Mouse (Mus musculus) liver, embryonic 13.5 days (tissue): ENCODE data around the gene Fmo3. TPM values are rescaled to one million over a fixed set of nuclear protein-coding genes. Genes with fewer than 3 reads are reported as not detected.

Source experiments
- ATAC-seq: fragments of 200-750 bp; cut with Nextera tagmentation; 2 replicates; pipeline ENCODE4 v1.8.0; 2017; ENCODE audit warnings: low read depth, mild to moderate bottlenecking, moderate number of reproducible peaks, moderate library complexity
- DNase-seq: peaks from one replicate; pipeline ENCODE4 v3.0.0; 2022
- H3K27ac ChIP-seq: fragments of 300-500 bp; sonication (generic); 2 replicates; pipeline ENCODE4 v1.5.1; 2015; ENCODE audit warnings: moderate library complexity, mild to moderate bottlenecking, inconsistent platforms
- H3K27me3 ChIP-seq: fragments of 300-500 bp; sonication (generic); 2 replicates; pipeline ENCODE4 v1.6.1; 2015; ENCODE audit warnings: mild to moderate bottlenecking, inconsistent platforms
- H3K36me3 ChIP-seq: fragments of 300-500 bp; sonication (generic); 2 replicates; pipeline ENCODE4 v1.6.1; 2015; ENCODE audit warnings: mild to moderate bottlenecking, inconsistent platforms
- H3K4me1 ChIP-seq: fragments of 300-500 bp; sonication (generic); replicated peaks from 2 replicates; pipeline ENCODE4 v1.6.1; 2015; ENCODE audit warnings: inconsistent platforms
- H3K4me2 ChIP-seq: fragments of 300-500 bp; sonication (generic); 2 replicates; pipeline ENCODE4 v1.6.1; 2015; ENCODE audit warnings: inconsistent platforms, mild to moderate bottlenecking, moderate library complexity
- H3K4me3 ChIP-seq: fragments of 300-500 bp; sonication (generic); replicated peaks from 2 replicates; pipeline ENCODE4 v1.5.1; 2015; ENCODE audit warnings: mild to moderate bottlenecking, inconsistent platforms
- H3K9ac ChIP-seq: fragments of 300-500 bp; sonication (generic); 2 replicates; pipeline ENCODE4 v1.6.1; 2015; ENCODE audit warnings: mild to moderate bottlenecking, inconsistent platforms
- H3K9me3 ChIP-seq: fragments of 300-500 bp; sonication (generic); replicated peaks from 2 replicates; pipeline ENCODE4 v1.6.1; 2016; ENCODE audit warnings: inconsistent platforms
- WGBS: fragments of 180-500 bp; shearing (Covaris S2); methylation state at CpG from one replicate; pipeline ENCODE4 v1.1.7; 2015; ENCODE audit not compliant: insufficient replicate concordance; 5-methylcytosine and 5-hydroxymethylcytosine counted together
- polyA plus RNA-seq: library from polyadenylated mRNA; unstranded; fragments of >200 nt; fragmentation: Nextera tagmentation; extraction: Ambion mirVana; gene quantifications from 2 replicates; pipeline ENCODE4 v1.2.1, GENCODE M21; 2015

Gene Fmo3
- polyA plus RNA-seq, 1 experiment from 2014 or later: not detected

DNA sequence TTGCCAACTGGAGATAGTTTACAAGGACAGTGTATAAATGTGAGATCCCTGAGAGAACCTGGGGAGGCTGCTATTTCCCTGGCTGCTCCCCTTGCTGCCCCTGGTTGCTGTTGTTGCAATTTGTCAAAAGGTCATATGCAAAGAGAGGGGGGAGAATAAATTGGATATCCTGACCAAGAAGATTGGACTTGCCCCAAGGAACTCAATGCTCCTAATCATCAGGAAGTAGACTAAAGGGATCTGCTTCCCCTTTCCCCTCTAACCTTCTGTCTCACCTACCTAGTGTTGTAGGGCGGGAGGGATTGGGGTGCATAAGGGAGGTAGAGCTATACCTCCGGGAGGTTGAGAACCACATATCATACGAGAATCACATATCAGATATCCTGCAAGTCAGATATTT is 55.2 kb downstream of the Fmo3 start:
- Histone ChIP-seq H3K9ac (no peak overlapping the region), H3K27ac (no peak overlapping the region), H3K4me3 (no peak overlapping the region), H3K36me3 (no peaks in the 10 kb centered on the region), H3K4me1 (no peaks in the 10 kb centered on the region), H3K4me2 (no peak overlapping the region), H3K27me3 (no peaks in the 10 kb centered on the region), H3K9me3 (no peaks in the 10 kb centered on the region)
- DNase-seq: no peak
- no peak for ATAC-seq
- 61% methylated on average over 3 of the region's 3 CpGs for WGBS

DNA sequence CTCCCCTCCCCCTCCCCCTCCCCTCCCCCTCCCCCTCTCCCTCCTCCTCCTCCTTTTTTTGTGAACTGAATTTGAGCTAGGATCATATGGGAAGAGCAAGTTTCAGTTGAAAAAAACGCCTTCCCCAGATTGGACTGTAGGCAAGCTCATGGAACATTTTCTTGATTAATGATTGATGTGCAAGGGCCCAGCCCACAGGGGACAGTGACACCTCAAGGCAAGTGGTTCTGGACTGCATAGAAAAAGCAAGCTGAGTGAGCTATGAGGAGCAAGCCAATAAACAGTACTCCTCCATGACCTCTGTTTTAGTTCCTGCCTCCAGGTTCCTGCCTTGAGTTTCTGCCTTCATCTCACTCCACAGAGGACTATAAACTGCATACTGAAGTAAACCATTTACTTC is 59.2 kb downstream of the Fmo3 start:
- Histone ChIP-seq H3K4me3 (no peak overlapping the region), H3K9me3 (no peaks in the 10 kb centered on the region), H3K27me3 (no peaks in the 10 kb centered on the region), H3K4me1 (no peaks in the 10 kb centered on the region), H3K4me2 (no peak overlapping the region), H3K9ac (no peak overlapping the region), H3K27ac (no peak overlapping the region), H3K36me3 (no peaks in the 10 kb centered on the region)
- ATAC-seq (no peak), DNase-seq (no peak)
- WGBS: 17% methylated on average over 1 of the region's 1 CpGs

DNA sequence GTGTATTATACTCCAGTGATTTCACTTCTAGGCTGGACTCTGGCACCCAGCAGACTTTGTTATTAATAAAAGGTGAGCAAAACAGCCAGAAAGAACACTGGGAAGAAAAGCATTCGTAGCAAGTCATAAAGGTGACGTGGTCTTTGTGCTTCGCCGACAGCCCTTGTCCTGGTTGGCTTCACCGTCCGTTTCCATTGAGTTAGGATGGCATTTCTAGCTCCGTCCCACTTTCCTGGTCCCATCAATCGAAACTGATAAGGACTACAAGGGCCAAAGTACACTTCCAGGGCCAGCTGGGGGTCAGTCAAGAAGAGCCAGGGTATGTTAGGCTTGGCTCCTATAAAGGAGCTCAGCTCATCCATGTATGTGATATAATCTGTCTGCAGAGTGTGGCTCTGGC is 67.7 kb downstream of the Fmo3 start:
- 61% methylated on average over 8 of the region's 8 CpGs for WGBS
- Histone ChIP-seq H3K4me3 (no peak overlapping the region), H3K4me1 (no peaks in the 10 kb centered on the region), H3K4me2 (no peak overlapping the region), H3K9me3 (no peaks in the 10 kb centered on the region), H3K27me3 (no peaks in the 10 kb centered on the region), H3K36me3 (no peaks in the 10 kb centered on the region), H3K9ac (no peak overlapping the region), H3K27ac (no peak overlapping the region)
- no peak for ATAC-seq
- DNase-seq: no peak

DNA sequence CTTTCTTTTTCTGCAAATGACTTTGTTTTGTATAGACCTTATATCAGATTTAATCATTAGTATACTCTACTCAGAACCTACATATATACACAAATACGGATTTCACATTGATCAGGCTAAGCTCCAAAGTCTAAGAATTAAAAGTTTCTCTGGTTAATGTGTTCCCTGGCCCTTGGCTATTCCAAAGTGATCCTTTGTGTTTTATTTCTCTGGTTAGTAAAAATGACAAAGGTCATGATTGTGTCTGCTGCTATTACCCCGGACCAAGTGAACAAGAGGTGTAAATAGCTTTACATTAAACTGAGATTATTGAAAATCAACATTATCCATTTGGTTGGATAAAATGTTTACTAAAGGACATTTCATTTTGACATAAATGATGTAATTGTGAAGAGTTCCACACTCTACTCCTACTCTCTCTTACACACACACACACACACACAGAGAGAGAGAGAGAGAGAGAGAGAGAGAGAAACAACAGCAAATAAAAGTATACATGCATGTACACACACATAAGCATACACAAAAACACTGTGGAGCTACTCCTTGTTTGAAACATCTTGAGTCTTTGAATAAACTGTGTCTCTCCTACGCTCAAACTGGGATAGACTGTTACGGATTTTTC is 69.3 kb downstream of the Fmo3 start:
- DNase-seq: no peak
- WGBS: 62% methylated on average over 4 of the region's 4 CpGs

DNA sequence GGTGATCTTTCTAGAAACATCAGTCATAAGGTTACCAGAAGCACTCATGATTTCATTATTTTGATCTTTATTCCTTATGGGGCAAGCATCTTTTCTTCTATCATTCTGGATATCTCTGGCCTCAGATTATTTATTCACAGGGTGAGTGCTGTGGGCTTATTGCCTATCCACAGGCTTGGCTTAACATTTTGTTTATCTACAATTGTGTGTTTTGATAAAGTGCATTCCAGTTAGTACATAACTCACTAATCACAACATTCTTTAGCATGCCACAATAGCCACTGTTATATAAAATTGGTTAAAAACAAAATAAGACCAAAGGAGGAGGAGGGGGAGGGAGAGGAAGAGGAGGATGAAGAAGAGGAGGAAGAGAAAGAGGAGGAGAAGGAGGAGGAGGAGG is 72.2 kb downstream of the Fmo3 start:
- DNase-seq (no peak), ATAC-seq (no peak)
- Histone ChIP-seq H3K9ac (no peak overlapping the region), H3K27me3 (no peaks in the 10 kb centered on the region), H3K4me3 (no peak overlapping the region), H3K4me1 (no peaks in the 10 kb centered on the region), H3K4me2 (no peak overlapping the region), H3K9me3 (no peaks in the 10 kb centered on the region), H3K36me3 (no peaks in the 10 kb centered on the region), H3K27ac (no peak overlapping the region)

More for the DNA sequence above, 69.3 kb downstream of the Fmo3 start:
- H3K27ac ChIP-seq: no peak overlapping the region
- H3K9ac ChIP-seq: no peak overlapping the region
- ATAC-seq: no peak
- no peak overlapping the region for H3K4me3 ChIP-seq
- no peaks in the 10 kb centered on the region for H3K9me3 ChIP-seq
- H3K27me3 ChIP-seq: no peaks in the 10 kb centered on the region
- no peak overlapping the region for H3K4me2 ChIP-seq
- no peaks in the 10 kb centered on the region for H3K4me1 ChIP-seq
- no peaks in the 10 kb centered on the region for H3K36me3 ChIP-seq

Other genes starting within 250 kb of the Fmo3 start
- gene Prrc2c, start 244.0 kb downstream of the Fmo3 start, polyA plus RNA-seq: 52.3 and 54.8 TPM in 2 replicates
- gene Fmo4, start 170.6 kb downstream of the Fmo3 start, polyA plus RNA-seq: 1.6 TPM in 2 replicates
- gene Fmo1, start 117.9 kb downstream of the Fmo3 start, polyA plus RNA-seq: 7.4 and 7.8 TPM in 2 replicates
- gene Fmo2, start 85.8 kb downstream of the Fmo3 start, polyA plus RNA-seq: 0.08 and 0.29 TPM in 2 replicates
- not detected in 2 replicates for gene Fmo6, start 47.0 kb downstream of the Fmo3 start, polyA plus RNA-seq
- not detected in 2 replicates for gene Mroh9, start 101.1 kb upstream of the Fmo3 start, polyA plus RNA-seq